Mouse (Mus musculus): ENCODE results near the gene Grip1. TPM values are rescaled to one million over a fixed set of nuclear protein-coding genes. Genes with fewer than 3 reads are reported as not detected.

Gene Grip1
- polyA plus RNA-seq, 1 experiment, result 0.08 TPM

- TF ChIP-seq E2F4 (IDR thresholded peaks at IDR 0.05; ENCODE audit: insufficient read depth) (no peak), MYOG (IDR thresholded peaks at IDR 0.05; ENCODE audit: control insufficient read depth in 1 of 3, insufficient read depth in 1 of 3, insufficient read length in 2 of 3, low read depth in 2 of 3) (no peak), REST (IDR thresholded peaks at IDR 0.05; ENCODE audit: insufficient read depth, insufficient read length) (no peak), MAX (IDR thresholded peaks at IDR 0.05; ENCODE audit: low read depth) (no peak), USF1 (IDR thresholded peaks at IDR 0.05; ENCODE audit: low read depth) (no peak), TCF3 (IDR thresholded peaks at IDR 0.05; ENCODE audit: insufficient read length, low read depth) (no peak), SRF (IDR thresholded peaks at IDR 0.05; ENCODE audit: control insufficient read depth, insufficient read length, low read depth) (no peak), TCF12 (IDR thresholded peaks at IDR 0.05; ENCODE audit: insufficient read depth, poor library complexity, severe bottlenecking) (no peak), POLR2AphosphoS2 (IDR thresholded peaks at IDR 0.05; ENCODE audit: insufficient read length, low read depth) (no peak), MYOD1 (IDR thresholded peaks at IDR 0.05; ENCODE audit: control insufficient read depth in 1 of 3, insufficient read length in 2 of 3, low read depth in 2 of 3) (no peak), POLR2A (IDR thresholded peaks at IDR 0.05; ENCODE audit: insufficient read length, low read depth) (no peak), CEBPB (IDR thresholded peaks at IDR 0.05; ENCODE audit: insufficient read depth, poor library complexity, severe bottlenecking) (no peak)
- H3ac ChIP-seq (ENCODE audit: control insufficient read depth, insufficient read length), result no peak overlapping the region
- H3K4me2 ChIP-seq (ENCODE audit: low read depth), result no peak overlapping the region
- no peak overlapping the region for H3K4me3 ChIP-seq
- no peaks in the 10 kb centered on the region for H3K36me3 ChIP-seq (ENCODE audit: control insufficient read depth, insufficient read depth)
- H3K79me2 ChIP-seq (ENCODE audit: control insufficient read depth, insufficient read depth), result no peaks in the 10 kb centered on the region
- no peaks in the 10 kb centered on the region for H3K27me3 ChIP-seq (ENCODE audit: control insufficient read depth, insufficient read depth, insufficient read length)
Measured at GRCm38 (mm10) chr10:119415106-119415505, 38.5 kb upstream of the Grip1 start.

- Histone ChIP-seq H3K4me2 (ENCODE audit: low read depth) (no peak overlapping the region), H3K4me3 (no peak overlapping the region), H3ac (ENCODE audit: control insufficient read depth, insufficient read length) (no peak overlapping the region), H3K79me2 (ENCODE audit: control insufficient read depth, insufficient read depth) (no peaks in the 10 kb centered on the region), H3K27me3 (ENCODE audit: control insufficient read depth, insufficient read depth, insufficient read length) (no peaks in the 10 kb centered on the region), H3K36me3 (ENCODE audit: control insufficient read depth, insufficient read depth) (no peaks in the 10 kb centered on the region)
- TF ChIP-seq E2F4 (IDR thresholded peaks at IDR 0.05; ENCODE audit: insufficient read depth), result no peak
- TF ChIP-seq SRF (IDR thresholded peaks at IDR 0.05; ENCODE audit: control insufficient read depth, insufficient read length, low read depth), result no peak
- no peak for TF ChIP-seq MAX (IDR thresholded peaks at IDR 0.05; ENCODE audit: low read depth)
- no peak for TF ChIP-seq POLR2A (IDR thresholded peaks at IDR 0.05; ENCODE audit: insufficient read length, low read depth)
- TF ChIP-seq CEBPB (IDR thresholded peaks at IDR 0.05; ENCODE audit: insufficient read depth, poor library complexity, severe bottlenecking), result no peak
- TF ChIP-seq MYOD1 (IDR thresholded peaks at IDR 0.05; ENCODE audit: control insufficient read depth in 1 of 3, insufficient read length in 2 of 3, low read depth in 2 of 3), result no peak
- no peak for TF ChIP-seq TCF12 (IDR thresholded peaks at IDR 0.05; ENCODE audit: insufficient read depth, poor library complexity, severe bottlenecking)
- no peak for TF ChIP-seq TCF3 (IDR thresholded peaks at IDR 0.05; ENCODE audit: insufficient read length, low read depth)
- no peak for TF ChIP-seq REST (IDR thresholded peaks at IDR 0.05; ENCODE audit: insufficient read depth, insufficient read length)
- TF ChIP-seq MYOG (IDR thresholded peaks at IDR 0.05; ENCODE audit: control insufficient read depth in 1 of 3, insufficient read depth in 1 of 3, insufficient read length in 2 of 3, low read depth in 2 of 3), result no peak
- no peak for TF ChIP-seq POLR2AphosphoS2 (IDR thresholded peaks at IDR 0.05; ENCODE audit: insufficient read length, low read depth)
- TF ChIP-seq USF1 (IDR thresholded peaks at IDR 0.05; ENCODE audit: low read depth), result no peak
Measured at GRCm38 (mm10) chr10:119421418-119421817, 32.2 kb upstream of the Grip1 start.

GRCm38 (mm10) chr10:119423821-119424534, 29.7 kb upstream of the Grip1 start:
- no peaks in the 10 kb centered on the region for H3K36me3 ChIP-seq (ENCODE audit: control insufficient read depth, insufficient read depth)
- H3K4me2 ChIP-seq (ENCODE audit: low read depth), result no peak overlapping the region
- H3K4me3 ChIP-seq, result no peak overlapping the region
- no peak for TF ChIP-seq TCF12 (IDR thresholded peaks at IDR 0.05; ENCODE audit: insufficient read depth, poor library complexity, severe bottlenecking)
- no peaks in the 10 kb centered on the region for H3K79me2 ChIP-seq (ENCODE audit: control insufficient read depth, insufficient read depth)
- H3ac ChIP-seq (ENCODE audit: control insufficient read depth, insufficient read length), result no peak overlapping the region
- no peaks in the 10 kb centered on the region for H3K27me3 ChIP-seq (ENCODE audit: control insufficient read depth, insufficient read depth, insufficient read length)

GRCm38 (mm10) chr10:119427653-119428052, 26.0 kb upstream of the Grip1 start:
- H3K36me3 ChIP-seq (ENCODE audit: control insufficient read depth, insufficient read depth), result no peaks in the 10 kb centered on the region
- no peak overlapping the region for H3K4me2 ChIP-seq (ENCODE audit: low read depth)
- H3ac ChIP-seq (ENCODE audit: control insufficient read depth, insufficient read length), result no peak overlapping the region
- TF ChIP-seq USF1 (IDR thresholded peaks at IDR 0.05; ENCODE audit: low read depth), result no peak
- TF ChIP-seq MYOD1 (IDR thresholded peaks at IDR 0.05; ENCODE audit: control insufficient read depth in 1 of 3, insufficient read length in 2 of 3, low read depth in 2 of 3), result no peak
- no peak for TF ChIP-seq TCF12 (IDR thresholded peaks at IDR 0.05; ENCODE audit: insufficient read depth, poor library complexity, severe bottlenecking)
- no peak for TF ChIP-seq POLR2AphosphoS2 (IDR thresholded peaks at IDR 0.05; ENCODE audit: insufficient read length, low read depth)
- H3K27me3 ChIP-seq (ENCODE audit: control insufficient read depth, insufficient read depth, insufficient read length), result no peaks in the 10 kb centered on the region
- no peak overlapping the region for H3K4me3 ChIP-seq
- H3K79me2 ChIP-seq (ENCODE audit: control insufficient read depth, insufficient read depth), result no peaks in the 10 kb centered on the region

GRCm38 (mm10) chr10:119428106-119428505, 25.5 kb upstream of the Grip1 start:
- Histone ChIP-seq H3K4me2 (ENCODE audit: low read depth) (no peak overlapping the region), H3K4me3 (no peak overlapping the region), H3K79me2 (ENCODE audit: control insufficient read depth, insufficient read depth) (no peaks in the 10 kb centered on the region), H3K27me3 (ENCODE audit: control insufficient read depth, insufficient read depth, insufficient read length) (no peaks in the 10 kb centered on the region), H3K36me3 (ENCODE audit: control insufficient read depth, insufficient read depth) (no peaks in the 10 kb centered on the region), H3ac (ENCODE audit: control insufficient read depth, insufficient read length) (no peak overlapping the region)
- TF ChIP-seq REST (IDR thresholded peaks at IDR 0.05; ENCODE audit: insufficient read depth, insufficient read length) (no peak), MAX (IDR thresholded peaks at IDR 0.05; ENCODE audit: low read depth) (no peak), TCF3 (IDR thresholded peaks at IDR 0.05; ENCODE audit: insufficient read length, low read depth) (no peak), TCF12 (IDR thresholded peaks at IDR 0.05; ENCODE audit: insufficient read depth, poor library complexity, severe bottlenecking) (no peak), E2F4 (IDR thresholded peaks at IDR 0.05; ENCODE audit: insufficient read depth) (no peak), CEBPB (IDR thresholded peaks at IDR 0.05; ENCODE audit: insufficient read depth, poor library complexity, severe bottlenecking) (no peak), POLR2A (IDR thresholded peaks at IDR 0.05; ENCODE audit: insufficient read length, low read depth) (no peak), SRF (IDR thresholded peaks at IDR 0.05; ENCODE audit: control insufficient read depth, insufficient read length, low read depth) (no peak), MYOG (IDR thresholded peaks at IDR 0.05; ENCODE audit: control insufficient read depth in 1 of 3, insufficient read depth in 1 of 3, insufficient read length in 2 of 3, low read depth in 2 of 3) (no peak), USF1 (IDR thresholded peaks at IDR 0.05; ENCODE audit: low read depth) (no peak)

Measured in myocyte (in vitro differentiated cells).